Mouse (Mus musculus) forebrain, embryonic 16.5 days (tissue): ENCODE data around the gene Polr3e. TPM values are rescaled to one million over a fixed set of nuclear protein-coding genes. Genes with fewer than 3 reads are reported as not detected.
"Not testable (repeated sequence)": the region's sequence is repeated elsewhere in the genome, so short reads cannot be mapped to it uniquely, and the experiment has no call there.

Source experiments
- ATAC-seq: fragments of 200-750 bp; cut with Nextera tagmentation; 2 replicates; pipeline ENCODE4 v1.8.0; 2017; ENCODE audit warnings: mild to moderate bottlenecking, moderate library complexity
- H3K27ac ChIP-seq: fragments of 300-500 bp; sonication (generic); 2 replicates; pipeline ENCODE4 v1.5.1; 2014; ENCODE audit warnings: low read length, control low read depth
- H3K27me3 ChIP-seq: fragments of 300-500 bp; sonication (generic); replicated peaks from 2 replicates; pipeline ENCODE4 v1.6.1; 2014; ENCODE audit warnings: low read length; ENCODE audit not compliant: control insufficient read depth, insufficient read depth
- H3K36me3 ChIP-seq: fragments of 300-500 bp; sonication (generic); 2 replicates; pipeline ENCODE4 v1.6.1; 2014; ENCODE audit not compliant: control insufficient read depth, insufficient read depth
- H3K4me1 ChIP-seq: fragments of 300-500 bp; sonication (generic); replicated peaks from 2 replicates; pipeline ENCODE4 v1.6.1; 2014; ENCODE audit warnings: low read length; ENCODE audit not compliant: control insufficient read depth, insufficient read depth
- H3K4me2 ChIP-seq: fragments of 300-500 bp; sonication (generic); 2 replicates; pipeline ENCODE4 v1.6.1; 2014; ENCODE audit warnings: mild to moderate bottlenecking, low read length, control low read depth
- H3K4me3 ChIP-seq: fragments of 300-500 bp; sonication (generic); replicated peaks from 2 replicates; pipeline ENCODE4 v1.5.1; 2014; ENCODE audit warnings: mild to moderate bottlenecking, low read length, control low read depth
- H3K9ac ChIP-seq: fragments of 300-500 bp; sonication (generic); replicated peaks from 2 replicates; pipeline ENCODE4 v1.6.1; 2014; ENCODE audit warnings: low read depth, low read length, control low read depth
- H3K9me3 ChIP-seq: fragments of 300-500 bp; sonication (generic); 2 replicates; pipeline ENCODE4 v1.6.1; 2016; ENCODE audit warnings: low read length; ENCODE audit not compliant: control insufficient read depth
- WGBS: fragments of 180-500 bp; shearing (Covaris S2); extraction: QIAGEN DNeasy Blood & Tissue Kit; methylation state at CpG from one replicate; pipeline ENCODE4 v1.1.7; 2014; 5-methylcytosine and 5-hydroxymethylcytosine counted together
- polyA plus RNA-seq: library from polyadenylated mRNA; unstranded; fragments of >200 nt; fragmentation: Nextera tagmentation; extraction: Ambion mirVana; gene quantifications from 2 replicates; pipeline ENCODE4 v1.2.1, GENCODE M21; 2015

Gene Polr3e
- polyA plus RNA-seq, 1 experiment from 2014 or later = 32.6 TPM

DNA sequence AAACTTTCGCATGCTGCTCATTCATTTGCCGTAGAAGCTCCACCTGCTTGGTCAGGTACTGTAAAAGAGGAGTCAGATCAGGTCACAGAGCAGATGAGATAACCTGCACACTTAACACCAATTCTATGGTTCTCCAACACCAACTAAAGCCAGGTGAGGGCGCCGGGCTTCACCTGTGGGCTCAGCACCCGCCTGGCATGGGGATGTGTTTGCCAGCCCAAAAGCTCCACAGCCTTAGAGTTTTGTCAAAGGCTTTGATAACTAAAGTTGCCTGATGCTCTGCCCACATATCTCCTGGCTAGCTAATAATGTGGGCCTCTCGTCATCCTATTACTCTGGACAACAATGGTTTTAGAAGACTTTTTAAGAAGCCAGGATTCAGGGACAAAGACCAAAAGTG, 43.1 kb downstream of the Polr3e start:
- no peak overlapping the region for H3K27ac ChIP-seq
- no peak overlapping the region for H3K4me2 ChIP-seq
- H3K27me3 ChIP-seq = no peaks in the 10 kb centered on the region
- H3K9me3 ChIP-seq = no peaks in the 10 kb centered on the region
- WGBS = 83% methylated on average over 6 of the region's 6 CpGs
- no peak overlapping the region for H3K4me3 ChIP-seq
- ATAC-seq = no peak
- H3K36me3 ChIP-seq = peaks cover 6% of the 10 kb centered on the region; the same call in 1 of the 2 replicates
- H3K4me1 ChIP-seq = no peaks in the 10 kb centered on the region
- no peak overlapping the region for H3K9ac ChIP-seq

- H3K4me2 ChIP-seq = no peak overlapping the region
- H3K27ac ChIP-seq = no peak overlapping the region
- 68% methylated on average over 3 of the region's 3 CpGs for WGBS
- H3K9ac ChIP-seq = no peak overlapping the region
- no peaks in the 10 kb centered on the region for H3K27me3 ChIP-seq
- ATAC-seq = no peak
- peaks cover 3% of the 10 kb centered on the region; the same call in 1 of the 2 replicates for H3K36me3 ChIP-seq
- H3K9me3 ChIP-seq = no peaks in the 10 kb centered on the region
- H3K4me1 ChIP-seq = no peaks in the 10 kb centered on the region
- H3K4me3 ChIP-seq = no peak overlapping the region
These were observed 44.3 kb downstream of the Polr3e start for GRCm38 (mm10) chr7:120961893-120962292.

DNA sequence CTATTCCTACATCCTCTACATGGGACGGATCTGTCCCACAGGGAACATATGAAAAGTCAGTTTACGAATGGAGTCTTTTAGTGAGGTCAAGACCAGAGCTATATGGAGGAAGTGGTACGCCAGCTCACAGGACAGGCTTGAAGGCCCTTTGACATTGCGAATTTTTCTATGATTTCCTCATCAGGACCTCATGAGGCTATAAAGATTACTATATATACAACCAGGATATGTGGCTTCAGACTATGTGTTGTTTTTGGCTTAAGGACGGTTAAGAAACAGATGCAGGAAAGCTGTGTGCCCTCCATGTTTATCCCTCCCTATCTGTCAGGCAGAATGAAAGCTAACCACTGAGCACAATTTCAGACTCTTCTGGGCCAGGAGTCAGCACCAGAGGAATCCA, 45.6 kb downstream of the Polr3e start:
- H3K27ac ChIP-seq = no peak overlapping the region
- no peak for ATAC-seq
- no peaks in the 10 kb centered on the region for H3K4me1 ChIP-seq
- no peak overlapping the region for H3K4me2 ChIP-seq
- H3K9ac ChIP-seq = no peak overlapping the region
- H3K27me3 ChIP-seq = no peaks in the 10 kb centered on the region
- H3K4me3 ChIP-seq = no peak overlapping the region
- 88% methylated on average over 5 of the region's 5 CpGs for WGBS
- H3K36me3 ChIP-seq = no peaks in the 10 kb centered on the region
- no peaks in the 10 kb centered on the region for H3K9me3 ChIP-seq

DNA sequence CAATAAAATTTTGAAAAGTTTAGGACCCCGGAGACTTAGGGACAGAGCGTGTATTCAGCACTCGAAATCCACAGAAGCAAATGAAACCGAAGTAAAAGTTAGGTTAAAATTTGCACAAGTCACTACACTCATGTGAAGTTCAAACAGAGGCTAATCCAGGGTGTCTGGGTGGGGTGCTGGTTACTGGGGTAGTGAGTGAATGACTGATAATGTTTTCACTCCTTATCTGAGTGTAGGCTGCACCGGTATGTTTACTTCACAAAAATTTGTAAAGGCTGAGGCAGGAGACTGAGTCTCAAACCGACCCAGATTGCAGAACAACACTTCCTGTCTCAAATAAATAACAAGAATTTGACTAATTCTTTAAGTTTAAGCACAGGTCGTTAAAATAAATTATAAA, 51.7 kb downstream of the Polr3e start:
- no peaks in the 10 kb centered on the region for H3K27me3 ChIP-seq
- no peak overlapping the region for H3K9ac ChIP-seq
- no peak overlapping the region for H3K27ac ChIP-seq
- no peak overlapping the region for H3K4me3 ChIP-seq
- H3K4me2 ChIP-seq = no peak overlapping the region
- no peaks in the 10 kb centered on the region for H3K9me3 ChIP-seq
- no peaks in the 10 kb centered on the region; the same call in 1 of the 2 replicates for H3K4me1 ChIP-seq
- WGBS = 92% methylated on average over 7 of the region's 7 CpGs
- no peaks in the 10 kb centered on the region for H3K36me3 ChIP-seq
- ATAC-seq = no peak

GRCm38 (mm10) chr7:120970112-120970511, 52.6 kb downstream of the Polr3e start:
- Histone ChIP-seq H3K27ac (no peak overlapping the region), H3K4me1 (no peaks in the 10 kb centered on the region; the same call in 1 of the 2 replicates), H3K9ac (no peak overlapping the region), H3K36me3 (no peaks in the 10 kb centered on the region), H3K4me2 (no peak overlapping the region), H3K27me3 (no peaks in the 10 kb centered on the region), H3K4me3 (no peak overlapping the region), H3K9me3 (no peaks in the 10 kb centered on the region)
- no peak for ATAC-seq
- WGBS = 92% methylated on average over 5 of the region's 5 CpGs

GRCm38 (mm10) chr7:120972471-120972870, 54.9 kb downstream of the Polr3e start:
- not testable (repeated sequence) for H3K36me3 ChIP-seq, H3K4me2 ChIP-seq, ATAC-seq, H3K9ac ChIP-seq, H3K27me3 ChIP-seq, H3K4me1 ChIP-seq, H3K27ac ChIP-seq, H3K4me3 ChIP-seq, H3K9me3 ChIP-seq
- 76% methylated on average over 2 of the region's 2 CpGs for WGBS

DNA sequence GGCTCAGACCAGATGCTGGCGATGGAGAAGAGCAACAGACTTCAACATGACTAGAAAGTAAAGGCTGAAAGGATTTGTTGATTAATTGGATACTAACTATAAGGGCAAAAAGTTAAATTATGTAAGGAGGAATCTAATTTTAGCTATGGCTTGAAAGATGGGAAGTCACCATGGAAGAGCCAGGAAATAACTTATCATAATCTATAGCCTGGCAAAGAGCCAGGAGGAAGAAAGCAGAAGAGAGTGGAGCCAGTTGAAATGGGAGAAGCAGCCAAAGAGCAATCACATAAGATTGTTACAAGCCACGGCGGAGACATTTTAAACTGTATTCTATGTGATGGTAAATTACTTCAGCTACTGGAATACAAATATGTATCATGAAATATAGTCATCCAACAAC, 56.5 kb downstream of the Polr3e start:
- ATAC-seq = no peak
- Histone ChIP-seq H3K27ac (no peak overlapping the region), H3K9ac (no peak overlapping the region), H3K4me1 (peaks cover 11% of the 10 kb centered on the region), H3K9me3 (no peaks in the 10 kb centered on the region), H3K4me3 (no peak overlapping the region), H3K36me3 (no peaks in the 10 kb centered on the region), H3K4me2 (no peak overlapping the region), H3K27me3 (no peaks in the 10 kb centered on the region)
- 85% methylated on average over 3 of the region's 3 CpGs for WGBS

GRCm38 (mm10) chr7:120977063-120977462, 59.5 kb downstream of the Polr3e start:
- Histone ChIP-seq H3K36me3 (no peaks in the 10 kb centered on the region), H3K27me3 (no peaks in the 10 kb centered on the region), H3K9me3 (no peaks in the 10 kb centered on the region), H3K4me2 (no peak overlapping the region), H3K27ac (no peak overlapping the region), H3K4me3 (no peak overlapping the region), H3K4me1 (peaks cover 18% of the 10 kb centered on the region), H3K9ac (no peak overlapping the region)
- ATAC-seq = peak; percentile 29; the same call in 1 of the 2 replicates
- 15% methylated on average over 7 of the region's 7 CpGs for WGBS

DNA sequence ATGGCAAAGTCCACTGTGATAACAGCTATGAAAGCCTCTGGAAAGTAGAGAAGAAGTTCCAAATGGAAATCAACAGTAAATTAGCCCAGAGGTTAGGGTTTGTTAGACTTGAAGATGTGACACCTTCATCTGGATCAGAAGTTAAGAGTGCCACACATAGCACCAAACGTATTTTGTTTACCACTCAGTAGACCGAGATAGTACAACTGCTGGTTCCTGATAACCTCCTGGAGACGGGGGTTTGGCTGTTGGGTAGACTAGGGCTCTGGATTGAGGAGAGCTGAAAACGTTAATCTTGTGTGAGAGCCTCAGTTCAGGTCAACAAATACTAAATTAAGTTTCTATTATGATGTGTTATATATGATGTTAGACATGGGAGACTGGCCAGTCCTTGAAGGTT, 62.5 kb downstream of the Polr3e start:
- H3K27me3 ChIP-seq = no peaks in the 10 kb centered on the region
- no peak overlapping the region for H3K4me2 ChIP-seq
- H3K9ac ChIP-seq = no peak overlapping the region
- ATAC-seq = no peak
- H3K36me3 ChIP-seq = no peaks in the 10 kb centered on the region
- H3K9me3 ChIP-seq = no peaks in the 10 kb centered on the region
- H3K4me1 ChIP-seq = peaks cover 24% of the 10 kb centered on the region
- no peak overlapping the region for H3K4me3 ChIP-seq
- WGBS = 91% methylated on average over 4 of the region's 4 CpGs
- no peak overlapping the region for H3K27ac ChIP-seq
